9 mouse cellular contexts compared by ENCODE assay signal in the genomic region with DNA sequence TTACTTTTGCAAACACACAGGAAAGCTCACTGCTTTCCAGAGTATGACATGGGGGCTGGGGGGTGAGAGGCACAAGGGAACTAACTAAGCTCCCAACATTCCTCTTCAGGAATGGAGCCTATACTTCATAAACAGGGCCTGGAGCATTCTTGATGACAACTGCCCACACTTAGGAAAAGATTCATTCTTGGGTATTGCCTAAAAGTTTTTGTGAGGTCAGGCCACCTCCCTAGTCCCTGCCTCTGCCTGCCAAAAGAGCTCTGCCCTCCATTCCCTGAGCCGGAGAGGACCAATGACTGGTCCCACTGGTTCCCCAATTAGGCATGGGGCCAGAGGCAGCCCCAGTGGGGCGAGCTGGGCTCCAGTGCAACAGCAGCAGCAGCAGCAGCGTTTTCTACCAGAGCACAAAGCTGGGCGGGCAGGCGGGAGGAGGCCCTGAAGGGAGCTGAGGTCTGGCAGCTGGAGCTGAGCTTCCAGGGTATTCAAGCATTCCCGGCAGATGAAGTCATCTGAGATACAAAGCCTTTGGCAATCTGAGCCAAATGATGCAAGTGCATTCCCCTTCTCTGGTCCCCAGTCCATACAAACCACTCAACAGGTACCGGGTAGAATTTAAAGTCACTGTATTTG.
A peak's percentile ranks its signal among the peaks of the same experiment; 100 is the strongest.
DNase-seq lines count a peak whose midpoint lies in the region; ATAC-seq and TF ChIP-seq lines count a peak whose summit lies in the region.
"Had no signal": no experiment of that assay in that cellular context is flagged by ENCODE, and none has a peak within 500 bp of the region (broad histone marks: within the 10 kb centered on the region; RNA-seq: fewer than 3 reads in every experiment).

No protein-coding gene starts in this region.

- no peak for TF ChIP-seq CTCF in forebrain, postnatal 0 days (IDR thresholded peaks at IDR 0.05; ENCODE audit: low read depth)

- intact Hi-C loops in heart, postnatal 25 days (cut with DNase I) = loop anchor here (2.0 kb wide), 1 partner anchor 69 kb away; no protein-coding TSS in a partner anchor

- no peaks in the 10 kb centered on the region for H3K9me3 ChIP-seq in forebrain, postnatal 0 days (ENCODE audit: low read length)
- H3K9me3 ChIP-seq in lung, embryonic 16.5 days (ENCODE audit: control insufficient read depth, low read length) = no peaks in the 10 kb centered on the region

- H3K4me3 ChIP-seq in forebrain, postnatal 0 days (ENCODE audit: low read depth, low read length) = no peak overlapping the region
- no peak overlapping the region for H3K4me3 ChIP-seq in lung, embryonic 16.5 days (ENCODE audit: low read length)

- 13% methylated on average over 7 of the region's 7 CpGs for WGBS in forebrain, postnatal 0 days
- WGBS in lung, embryonic 16.5 days = 12% methylated on average over 7 of the region's 7 CpGs

- H3K27ac ChIP-seq in forebrain, postnatal 0 days (ENCODE audit: low read depth, low read length) = peak overlapping the region; percentile 62
- H3K27ac ChIP-seq in lung, embryonic 16.5 days (ENCODE audit: low read length) = peak overlapping the region; percentile 91

- H3K4me1 ChIP-seq in forebrain, postnatal 0 days (ENCODE audit: insufficient read depth) = no peaks in the 10 kb centered on the region
- H3K4me1 ChIP-seq in lung, embryonic 16.5 days (replicated peaks; ENCODE audit: control insufficient read depth, insufficient read depth, low read length) = peaks cover 23% of the 10 kb centered on the region

- ATAC-seq in forebrain, postnatal 0 days = peak; percentile 92
- peak; percentile 92 for ATAC-seq in lung, embryonic 16.5 days (ENCODE audit: low read depth)

- no peaks in the 10 kb centered on the region for H3K27me3 ChIP-seq in forebrain, postnatal 0 days (ENCODE audit: insufficient read depth, low read length)
- H3K27me3 ChIP-seq in lung, embryonic 16.5 days (ENCODE audit: control insufficient read depth, insufficient read depth, low read depth, low read length) = no peaks in the 10 kb centered on the region
- H3K27me3 ChIP-seq: CH12.LX had no signal

- H3K4me2 ChIP-seq in forebrain, postnatal 0 days (ENCODE audit: low read depth) = no peak overlapping the region
- no peak overlapping the region for H3K4me2 ChIP-seq in lung, embryonic 16.5 days (ENCODE audit: low read depth, low read length)

- H3K36me3 ChIP-seq in forebrain, postnatal 0 days (ENCODE audit: insufficient read depth) = peaks cover 9% of the 10 kb centered on the region; the same call in 1 of the 2 replicates
- H3K36me3 ChIP-seq in lung, embryonic 16.5 days (ENCODE audit: control insufficient read depth, insufficient read depth, low read length) = peaks cover 14% of the 10 kb centered on the region

- no peak overlapping the region for H3K9ac ChIP-seq in forebrain, postnatal 0 days
- peak overlapping the region; percentile 50; the same call in 1 of the 2 replicates for H3K9ac ChIP-seq in lung, embryonic 16.5 days (ENCODE audit: low read length)

- DNase-seq in right cerebral cortex, adult 18-20 months = peak; percentile 30
- DNase-seq in right cerebral cortex, postnatal 25 days = no peak
- peak; percentile 71 for DNase-seq in forebrain, postnatal 0 days
- peak; percentile 78 for DNase-seq in heart, postnatal 25 days (ENCODE audit: low spot score)
- DNase-seq in layer of hippocampus, adult 9-11 months = peak; percentile 71
- DNase-seq in retina, embryonic 14.5 days (ENCODE audit: low spot score) = peak; percentile 83
- DNase-seq in spleen, adult 12 weeks (ENCODE audit: low spot score) = no peak

Comparison
In these comparisons a context has a peak if more than half of its experiments do, and no peak if none do; other contexts are left out.
1. DNase-seq: peak in right cerebral cortex, adult 18-20 months (single experiment), forebrain, postnatal 0 days (single experiment), heart, postnatal 25 days (single experiment), layer of hippocampus, adult 9-11 months (single experiment) and retina, embryonic 14.5 days (single experiment); none in right cerebral cortex, postnatal 25 days (single experiment) and spleen, adult 12 weeks (single experiment).